Mouse (Mus musculus) megakaryocyte, embryonic 14.5 days (primary cell): ENCODE results near the gene Mest.

Experiments used
- FLI1 ChIP-seq: IDR thresholded peaks from 2 replicates; pipeline ENCODE4 v1.6.1; 2012; ENCODE audit warnings: low read length, inconsistent platforms, mixed read lengths
- GATA1 ChIP-seq: IDR thresholded peaks from 3 replicates; pipeline ENCODE4 v1.6.1; 2012; ENCODE audit warnings: mixed read lengths, low read length, inconsistent platforms, borderline replicate concordance

GRCm38 (mm10) chr6:30702881-30703280 lies 20.5 kb upstream of the Mest start:
- TF ChIP-seq FLI1 (no peak), GATA1 (no peak)
